Mouse (Mus musculus) testis, adult 2 months (tissue): ENCODE data around the gene Galk1. TPM values are rescaled to one million over a fixed set of nuclear protein-coding genes. Genes with fewer than 3 reads are reported as not detected.

ENCODE experiments used
- H3K27ac ChIP-seq: fragments of 200-500 bp; 2 replicates; pipeline ENCODE4 v1.5.1; 2012; ENCODE audit warnings: low read depth, low read length; ENCODE audit not compliant: control insufficient read depth, insufficient read depth
- H3K27me3 ChIP-seq: fragments of 200-500 bp; 2 replicates; pipeline ENCODE4 v1.6.1; 2012; ENCODE audit warnings: mild to moderate bottlenecking, low read length, moderate library complexity; ENCODE audit not compliant: control insufficient read depth, insufficient read depth
- H3K36me3 ChIP-seq: fragments of 200-500 bp; 2 replicates; pipeline ENCODE4 v1.6.1; 2012; ENCODE audit warnings: mild to moderate bottlenecking, low read length; ENCODE audit not compliant: control insufficient read depth, insufficient read depth
- H3K4me1 ChIP-seq: fragments of 200-500 bp; 2 replicates; pipeline ENCODE4 v1.6.1; 2012; ENCODE audit warnings: low read length; ENCODE audit not compliant: control insufficient read depth, insufficient read depth
- H3K4me3 ChIP-seq: fragments of 200-500 bp; 2 replicates; pipeline ENCODE4 v1.5.1; 2012; ENCODE audit warnings: low read depth, mild to moderate bottlenecking, low read length, moderate library complexity, mixed read lengths; ENCODE audit not compliant: control insufficient read depth
- CTCF ChIP-seq: fragments of 200-500 bp; IDR thresholded peaks from 2 replicates; pipeline ENCODE4 v1.5.1; 2012; ENCODE audit warnings: low read depth, mild to moderate bottlenecking, inconsistent platforms, low read length, moderate library complexity; ENCODE audit not compliant: control insufficient read depth, insufficient read depth, insufficient replicate concordance
- POLR2A ChIP-seq: fragments of 200-500 bp; IDR thresholded peaks from 2 replicates; pipeline ENCODE4 v1.6.1; 2012; ENCODE audit warnings: low read depth, mild to moderate bottlenecking, inconsistent platforms, low read length, moderate library complexity; ENCODE audit not compliant: control insufficient read depth
- polyA plus RNA-seq: library from polyadenylated mRNA; depleted of rRNA; stranded (reverse); fragments of >200 nt; gene quantifications from 2 replicates; pipeline ENCODE4 v1.2.3, GENCODE M21; 2012

The Galk1 gene
- polyA plus RNA-seq, 1 experiment = 27.8 TPM

- Histone ChIP-seq H3K4me1 (peaks cover 5% of the 10 kb centered on the region), H3K27me3 (no peaks in the 10 kb centered on the region), H3K4me3 (no peak overlapping the region), H3K36me3 (no peaks in the 10 kb centered on the region; the same call in 1 of the 2 replicates), H3K27ac (no peak overlapping the region)
- no peak for TF ChIP-seq CTCF
- no peak for TF ChIP-seq POLR2A
Measured at GRCm38 (mm10) chr11:116042372-116043138, 30.0 kb upstream of the Galk1 start.

- no peaks in the 10 kb centered on the region; the same call in 1 of the 2 replicates for H3K36me3 ChIP-seq
- no peak for TF ChIP-seq CTCF
- TF ChIP-seq POLR2A = no peak
- H3K27ac ChIP-seq = no peak overlapping the region
- no peaks in the 10 kb centered on the region for H3K27me3 ChIP-seq
- H3K4me3 ChIP-seq = no peak overlapping the region
- H3K4me1 ChIP-seq = no peaks in the 10 kb centered on the region; the same call in 1 of the 2 replicates
Measured at GRCm38 (mm10) chr11:116041833-116042232, 29.3 kb upstream of the Galk1 start.

GRCm38 (mm10) chr11:116040593-116040992 is 28.1 kb upstream of the Galk1 start:
- Histone ChIP-seq H3K4me3 (no peak overlapping the region), H3K36me3 (no peaks in the 10 kb centered on the region; the same call in 1 of the 2 replicates), H3K27me3 (no peaks in the 10 kb centered on the region), H3K27ac (no peak overlapping the region), H3K4me1 (no peaks in the 10 kb centered on the region; the same call in 1 of the 2 replicates)
- no peak for TF ChIP-seq CTCF
- TF ChIP-seq POLR2A = no peak

- TF ChIP-seq POLR2A = no peak
- TF ChIP-seq CTCF = no peak
- H3K36me3 ChIP-seq = no peaks in the 10 kb centered on the region; the same call in 1 of the 2 replicates
- H3K4me1 ChIP-seq = peaks cover under 1% of the 10 kb centered on the region
- no peak overlapping the region for H3K27ac ChIP-seq
- H3K4me3 ChIP-seq = no peak overlapping the region
- H3K27me3 ChIP-seq = no peaks in the 10 kb centered on the region
Measured at GRCm38 (mm10) chr11:116037826-116038225, 25.3 kb upstream of the Galk1 start.

- Histone ChIP-seq H3K36me3 (no peaks in the 10 kb centered on the region), H3K27ac (no peak overlapping the region), H3K4me1 (peaks cover 4% of the 10 kb centered on the region), H3K27me3 (no peaks in the 10 kb centered on the region), H3K4me3 (no peak overlapping the region)
- no peak for TF ChIP-seq POLR2A
- TF ChIP-seq CTCF = no peak
Measured at GRCm38 (mm10) chr11:116036671-116037070, 24.2 kb upstream of the Galk1 start.

GRCm38 (mm10) chr11:116034584-116034983 is 22.1 kb upstream of the Galk1 start:
- TF ChIP-seq POLR2A (no peak), CTCF (no peak)
- H3K4me1 ChIP-seq = peaks cover 7% of the 10 kb centered on the region
- no peaks in the 10 kb centered on the region for H3K36me3 ChIP-seq
- no peak overlapping the region for H3K4me3 ChIP-seq
- H3K27ac ChIP-seq = no peak overlapping the region
- H3K27me3 ChIP-seq = no peaks in the 10 kb centered on the region

GRCm38 (mm10) chr11:116030898-116031845 is 18.7 kb upstream of the Galk1 start:
- Histone ChIP-seq H3K27me3 (no peaks in the 10 kb centered on the region), H3K4me1 (peaks cover 7% of the 10 kb centered on the region), H3K4me3 (peak overlapping the region; percentile 90), H3K27ac (peak overlapping the region; percentile 99), H3K36me3 (no peaks in the 10 kb centered on the region)
- TF ChIP-seq CTCF = no peak
- TF ChIP-seq POLR2A = no peak
